14 mouse cellular contexts compared by ENCODE assay signal in the genomic region with DNA sequence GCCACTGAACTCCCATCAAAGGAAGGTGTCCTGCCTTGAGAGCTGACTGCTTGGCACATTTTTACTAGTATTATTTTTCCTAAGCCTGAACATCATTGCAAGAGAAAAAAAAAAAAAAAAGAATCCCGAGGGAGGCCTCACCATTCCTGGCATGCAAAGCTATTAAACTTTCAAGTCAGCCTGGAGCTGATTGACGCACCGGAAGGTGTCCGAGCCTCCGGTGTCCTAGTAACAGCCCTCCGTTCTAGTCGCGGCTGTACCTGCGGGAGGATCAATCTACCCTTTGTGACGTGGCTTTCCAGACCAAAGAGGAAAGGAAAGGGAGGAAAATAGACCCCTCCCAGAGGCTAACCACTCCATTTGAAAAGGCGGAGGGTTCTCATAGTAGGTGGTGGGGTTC. TPM values are rescaled to one million over a fixed set of nuclear protein-coding genes. Genes with fewer than 3 reads are reported as not detected.
DNase-seq lines count a peak whose midpoint lies in the region; ATAC-seq and TF ChIP-seq lines count a peak whose summit lies in the region.
"Had no signal": no experiment of that assay in that cellular context is flagged by ENCODE, and none has a peak within 500 bp of the region (broad histone marks: within the 10 kb centered on the region; RNA-seq: fewer than 3 reads in every experiment).

No protein-coding gene starts in this region.

- H3K36me3 ChIP-seq in heart, embryonic 13.5 days, result no peaks in the 10 kb centered on the region
- no peaks in the 10 kb centered on the region for H3K36me3 ChIP-seq in midbrain, embryonic 12.5 days
- no peaks in the 10 kb centered on the region for H3K36me3 ChIP-seq in midbrain, embryonic 11.5 days (ENCODE audit: control insufficient read depth, insufficient read depth, low read length)
- no peaks in the 10 kb centered on the region for H3K36me3 ChIP-seq in hindbrain, postnatal 0 days (ENCODE audit: insufficient read depth, low read length)
- no peaks in the 10 kb centered on the region for H3K36me3 ChIP-seq in neural tube, embryonic 15.5 days

- no peak for DNase-seq in heart, adult 18-20 months
- no peak for DNase-seq in midbrain, embryonic 11.5 days (ENCODE audit: low spot score, missing footprints)
- peak; percentile 45 for DNase-seq in hindbrain, postnatal 0 days (ENCODE audit: low spot score)
- DNase-seq in lung, postnatal 14 days, result no peak
- DNase-seq: adrenal gland, postnatal 25 days; lung, embryonic 14.5 days; thymus, adult 18-20 months had no signal

- no peak for ATAC-seq in heart, embryonic 13.5 days (ENCODE audit: extremely low read depth, insufficient number of reproducible peaks, low FRiP score, low TSS enrichment)
- ATAC-seq in midbrain, embryonic 12.5 days (ENCODE audit: low FRiP score, low read depth), result no peak
- ATAC-seq in midbrain, embryonic 11.5 days (ENCODE audit: low FRiP score), result no peak
- ATAC-seq in hindbrain, postnatal 0 days, result no peak
- ATAC-seq in neural tube, embryonic 15.5 days (ENCODE audit: low FRiP score), result no peak
- no peak for ATAC-seq in megakaryocyte-erythroid progenitor cell, adult 5-6 weeks (replicated peaks; ENCODE audit: low FRiP score, low TSS enrichment, poor library complexity, severe bottlenecking)

- H3K9ac ChIP-seq in heart, embryonic 13.5 days, result no peak overlapping the region
- H3K9ac ChIP-seq in midbrain, embryonic 12.5 days (replicated peaks), result no peak overlapping the region
- H3K9ac ChIP-seq in midbrain, embryonic 11.5 days (ENCODE audit: low read length), result no peak overlapping the region
- no peak overlapping the region for H3K9ac ChIP-seq in hindbrain, postnatal 0 days (replicated peaks; ENCODE audit: low read length)
- H3K9ac ChIP-seq in neural tube, embryonic 15.5 days (replicated peaks), result no peak overlapping the region
- H3K9ac ChIP-seq: lung, embryonic 14.5 days had no signal

- peak overlapping the region; percentile 14; the same call in 1 of the 2 replicates for H3K4me2 ChIP-seq in heart, embryonic 13.5 days
- H3K4me2 ChIP-seq in midbrain, embryonic 12.5 days (replicated peaks), result no peak overlapping the region
- no peak overlapping the region for H3K4me2 ChIP-seq in midbrain, embryonic 11.5 days
- no peak overlapping the region for H3K4me2 ChIP-seq in hindbrain, postnatal 0 days (ENCODE audit: low read depth, low read length)
- H3K4me2 ChIP-seq in neural tube, embryonic 15.5 days, result peak overlapping the region; percentile 17; the same call in 1 of the 2 replicates
- H3K4me2 ChIP-seq: lung, embryonic 14.5 days had no signal

- peaks cover 28% of the 10 kb centered on the region for H3K4me1 ChIP-seq in heart, embryonic 13.5 days
- H3K4me1 ChIP-seq in midbrain, embryonic 12.5 days, result peaks cover 31% of the 10 kb centered on the region
- peaks cover 12% of the 10 kb centered on the region for H3K4me1 ChIP-seq in midbrain, embryonic 11.5 days (ENCODE audit: control insufficient read depth, insufficient read depth, low read length)
- H3K4me1 ChIP-seq in hindbrain, postnatal 0 days (ENCODE audit: insufficient read depth, low read length), result no peaks in the 10 kb centered on the region
- peaks cover 25% of the 10 kb centered on the region for H3K4me1 ChIP-seq in neural tube, embryonic 15.5 days

- H3K4me3 ChIP-seq in heart, embryonic 13.5 days, result no peak overlapping the region
- H3K4me3 ChIP-seq in midbrain, embryonic 12.5 days, result no peak overlapping the region
- no peak overlapping the region for H3K4me3 ChIP-seq in midbrain, embryonic 11.5 days (ENCODE audit: low read depth, low read length)
- H3K4me3 ChIP-seq in hindbrain, postnatal 0 days (ENCODE audit: low read length), result no peak overlapping the region
- no peak overlapping the region for H3K4me3 ChIP-seq in neural tube, embryonic 15.5 days (replicated peaks)
- H3K4me3 ChIP-seq: layer of hippocampus, adult 2 months; megakaryocyte, embryonic 14.5 days had no signal

- 31% methylated on average over 11 of the region's 11 CpGs for WGBS in heart, embryonic 13.5 days
- 28% methylated on average over 11 of the region's 11 CpGs for WGBS in midbrain, embryonic 12.5 days
- WGBS in midbrain, embryonic 11.5 days, result 36% methylated on average over 11 of the region's 11 CpGs
- 21% methylated on average over 11 of the region's 11 CpGs for WGBS in hindbrain, postnatal 0 days
- 21% methylated on average over 11 of the region's 11 CpGs for WGBS in neural tube, embryonic 15.5 days

- no peak for TF ChIP-seq CTCF in hindbrain, postnatal 0 days (IDR thresholded peaks at IDR 0.05; ENCODE audit: low read depth)

- no peak overlapping the region for H3K27ac ChIP-seq in heart, embryonic 13.5 days (replicated peaks)
- peak overlapping the region; percentile 12; the same call in 1 of the 2 replicates for H3K27ac ChIP-seq in midbrain, embryonic 12.5 days (replicated peaks)
- H3K27ac ChIP-seq in midbrain, embryonic 11.5 days (ENCODE audit: low read depth, low read length), result no peak overlapping the region
- no peak overlapping the region for H3K27ac ChIP-seq in hindbrain, postnatal 0 days
- no peak overlapping the region for H3K27ac ChIP-seq in neural tube, embryonic 15.5 days (replicated peaks)
- H3K27ac ChIP-seq: layer of hippocampus, adult 2 months had no signal

- H3K27me3 ChIP-seq in heart, embryonic 13.5 days (replicated peaks), result no peaks in the 10 kb centered on the region
- peaks cover 9% of the 10 kb centered on the region; the same call in 1 of the 2 replicates for H3K27me3 ChIP-seq in midbrain, embryonic 12.5 days
- no peaks in the 10 kb centered on the region for H3K27me3 ChIP-seq in midbrain, embryonic 11.5 days (ENCODE audit: control insufficient read depth, insufficient read depth, low read length)
- H3K27me3 ChIP-seq in hindbrain, postnatal 0 days (ENCODE audit: insufficient read depth, low read length), result no peaks in the 10 kb centered on the region
- H3K27me3 ChIP-seq in neural tube, embryonic 15.5 days (replicated peaks), result no peaks in the 10 kb centered on the region
- H3K27me3 ChIP-seq: megakaryocyte, embryonic 14.5 days had no signal

- H3K9me3 ChIP-seq in heart, embryonic 13.5 days, result no peaks in the 10 kb centered on the region
- no peaks in the 10 kb centered on the region for H3K9me3 ChIP-seq in midbrain, embryonic 12.5 days
- H3K9me3 ChIP-seq in midbrain, embryonic 11.5 days (ENCODE audit: control insufficient read depth, low read length), result no peaks in the 10 kb centered on the region
- H3K9me3 ChIP-seq in hindbrain, postnatal 0 days (ENCODE audit: low read length), result no peaks in the 10 kb centered on the region
- H3K9me3 ChIP-seq in neural tube, embryonic 15.5 days (replicated peaks), result no peaks in the 10 kb centered on the region

RNA-seq across cellular contexts. Expression of a gene that starts 8.4 kb away (rescaled TPM):
- polyA plus RNA-seq in heart, embryonic 13.5 days (2015; fragmentation: Nextera tagmentation; extraction: Ambion mirVana), result 0.69 and 1.1 TPM in 2 replicates
- total RNA-seq in heart, adult 18-20 months (2021), result 1 to 10 TPM in 1 of 2 experiments, under 1 TPM in 1; 0.84 to 1.2 TPM
- 2.4 and 5.5 TPM in 2 replicates for polyA plus RNA-seq in midbrain, embryonic 12.5 days (2016; fragmentation: Nextera tagmentation; extraction: Ambion mirVana)
- 1.7 and 2.6 TPM in 2 replicates for polyA plus RNA-seq in midbrain, embryonic 11.5 days (2014; fragmentation: Nextera tagmentation; extraction: Ambion mirVana)
- 1.8 and 4.2 TPM in 2 replicates for total RNA-seq in hindbrain, postnatal 0 days (2014; rRNA removed)
- 7.7 and 8.7 TPM in 2 replicates for polyA plus RNA-seq in hindbrain, postnatal 0 days (2015; fragmentation: Nextera tagmentation; extraction: Ambion mirVana)
- 2.5 and 2.7 TPM in 2 replicates for polyA plus RNA-seq in neural tube, embryonic 15.5 days (2015; fragmentation: Nextera tagmentation; extraction: Ambion mirVana)
- total RNA-seq in megakaryocyte-erythroid progenitor cell, adult 5-6 weeks (2014; fragmentation: Nextera tagmentation), result 1.2 and 22.3 TPM in 2 replicates
- 1.2 and 3.9 TPM in 2 replicates for total RNA-seq in megakaryocyte-erythroid progenitor cell, adult 5-6 weeks (2017)
- total RNA-seq: adrenal gland, postnatal 25 days; ES-E14 had no signal

Comparison
In these comparisons a context has a peak if more than half of its experiments do, and no peak if none do; other contexts are left out.
1. H3K4me2 ChIP-seq: peak in heart, embryonic 13.5 days (single experiment) and neural tube, embryonic 15.5 days (single experiment); none in midbrain, embryonic 12.5 days (single experiment), midbrain, embryonic 11.5 days (single experiment) and hindbrain, postnatal 0 days (single experiment).